Mouse (Mus musculus): ENCODE results near the gene Rho.

Gene Rho

DNA sequence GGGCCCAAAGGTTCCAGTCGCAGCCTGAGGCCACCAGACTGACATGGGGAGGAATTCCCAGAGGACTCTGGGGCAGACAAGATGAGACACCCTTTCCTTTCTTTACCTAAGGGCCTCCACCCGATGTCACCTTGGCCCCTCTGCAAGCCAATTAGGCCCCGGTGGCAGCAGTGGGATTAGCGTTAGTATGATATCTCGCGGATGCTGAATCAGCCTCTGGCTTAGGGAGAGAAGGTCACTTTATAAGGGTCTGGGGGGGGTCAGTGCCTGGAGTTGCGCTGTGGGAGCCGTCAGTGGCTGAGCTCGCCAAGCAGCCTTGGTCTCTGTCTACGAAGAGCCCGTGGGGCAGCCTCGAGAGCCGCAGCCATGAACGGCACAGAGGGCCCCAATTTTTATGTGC, at the start of gene Rho:
Rho (plus strand) TSS at position 110 of the 400 bp plus-strand sequence.
- DNase-seq, result no peak

GRCm38 (mm10) chr6:115884018-115884417, 47.5 kb upstream of the Rho start:
- DNase-seq, result no peak

GRCm38 (mm10) chr6:115886894-115887293, 44.7 kb upstream of the Rho start:
- DNase-seq, result no peak

DNA sequence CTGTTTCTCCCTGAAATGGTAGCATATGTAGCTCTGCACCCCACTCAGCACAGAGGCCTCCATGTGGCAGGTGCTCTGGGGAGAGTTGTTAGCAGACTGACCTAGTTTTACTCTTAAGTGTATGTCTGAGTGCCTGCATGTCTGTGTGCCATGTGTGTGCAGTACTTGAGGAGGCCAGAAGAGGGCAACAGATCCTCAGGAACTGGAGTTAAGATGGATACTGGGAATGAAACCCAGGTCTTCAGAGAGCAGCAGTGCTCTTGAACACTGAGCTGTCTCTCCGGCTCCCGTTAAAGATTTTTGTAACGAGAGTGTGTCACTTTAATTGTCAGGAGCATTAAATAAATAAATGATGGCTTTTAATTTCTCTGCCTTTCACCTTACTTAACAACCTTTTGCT, 43.3 kb upstream of the Rho start:
- DNase-seq, result no peak

DNA sequence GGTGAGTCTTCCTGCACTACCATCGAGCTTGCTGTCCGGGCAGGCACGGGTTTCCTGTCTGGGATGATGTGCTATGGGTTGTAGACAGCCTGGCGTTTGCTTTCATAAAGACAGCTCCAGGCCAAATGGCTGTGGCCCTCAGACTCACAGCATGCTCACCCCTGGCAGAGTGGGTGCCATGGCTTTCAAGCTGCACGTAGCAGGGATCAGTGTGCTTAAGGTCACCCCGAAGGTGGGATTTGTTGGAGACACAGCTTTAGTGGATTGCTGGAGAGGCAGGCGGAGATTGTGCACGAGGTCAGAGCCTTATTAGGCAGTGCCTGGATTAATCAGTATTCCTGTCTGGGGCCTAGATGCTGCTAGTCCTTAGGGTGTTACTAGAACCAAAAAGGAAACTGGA, 40.9 kb upstream of the Rho start:
- no peak for DNase-seq

GRCm38 (mm10) chr6:115891061-115891460, 40.5 kb upstream of the Rho start:
- no peak for DNase-seq

- DNase-seq, result no peak
These were observed 40.0 kb upstream of the Rho start for GRCm38 (mm10) chr6:115891497-115892061.

DNA sequence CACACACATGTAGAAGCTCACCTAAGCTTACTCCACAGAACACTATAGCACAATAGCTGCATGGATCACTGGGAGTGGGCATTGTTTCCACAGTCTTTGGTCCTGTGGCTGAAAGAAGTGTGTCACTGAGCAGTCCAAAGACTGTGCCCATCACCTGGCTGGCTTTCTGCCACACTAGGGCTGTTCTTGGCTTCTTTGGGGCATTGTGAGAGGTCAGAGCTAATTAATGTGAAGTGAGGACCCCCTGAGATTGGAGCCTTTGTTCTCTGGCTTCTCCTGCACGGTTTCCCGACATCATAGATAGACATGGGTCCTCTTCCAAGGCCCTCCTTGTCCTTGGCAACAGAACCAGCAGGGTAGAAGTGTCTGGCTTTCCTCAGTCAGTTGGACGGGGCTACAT, 39.2 kb upstream of the Rho start:
- no peak for DNase-seq

DNA sequence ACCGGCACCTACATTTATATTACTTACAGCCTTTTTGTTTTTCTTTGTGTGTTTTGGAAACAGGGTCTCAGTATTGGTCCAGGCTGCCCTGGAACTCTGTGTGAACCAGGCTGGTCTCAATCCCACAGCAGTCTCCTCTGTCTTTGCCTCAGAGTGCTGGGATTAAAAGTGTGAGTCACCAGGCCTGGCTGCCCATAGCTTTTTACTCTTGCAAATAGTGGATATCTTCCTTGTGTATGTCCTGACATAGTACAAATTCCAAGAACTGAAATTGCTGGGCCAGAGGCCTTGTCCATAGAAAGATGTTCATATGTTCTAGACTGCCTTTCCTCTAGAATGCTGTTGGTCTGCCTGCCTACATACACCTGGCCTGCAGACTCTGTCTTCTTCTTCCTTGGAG, 35.2 kb upstream of the Rho start:
- DNase-seq, result no peak

DNA sequence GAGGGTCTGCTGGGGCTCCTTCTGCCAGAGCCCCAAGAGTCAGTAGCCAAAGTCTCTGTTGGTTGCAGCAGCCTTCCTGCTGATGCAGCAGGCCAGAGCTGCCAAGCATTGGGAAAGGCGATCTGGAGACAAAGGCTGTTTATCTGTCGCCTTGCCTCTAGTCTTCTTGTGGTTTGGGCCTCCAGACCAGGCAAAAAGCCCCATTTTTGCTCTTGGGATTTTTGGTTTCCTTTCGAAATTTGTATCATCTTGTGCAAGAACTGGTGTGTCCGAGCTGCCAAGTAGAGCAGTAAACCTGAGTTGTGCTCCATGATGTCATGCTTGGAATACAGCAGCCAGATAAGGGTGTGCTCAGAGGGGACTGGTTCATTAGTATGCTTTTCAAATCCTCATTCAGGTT, 34.4 kb upstream of the Rho start:
- DNase-seq, result no peak

DNA sequence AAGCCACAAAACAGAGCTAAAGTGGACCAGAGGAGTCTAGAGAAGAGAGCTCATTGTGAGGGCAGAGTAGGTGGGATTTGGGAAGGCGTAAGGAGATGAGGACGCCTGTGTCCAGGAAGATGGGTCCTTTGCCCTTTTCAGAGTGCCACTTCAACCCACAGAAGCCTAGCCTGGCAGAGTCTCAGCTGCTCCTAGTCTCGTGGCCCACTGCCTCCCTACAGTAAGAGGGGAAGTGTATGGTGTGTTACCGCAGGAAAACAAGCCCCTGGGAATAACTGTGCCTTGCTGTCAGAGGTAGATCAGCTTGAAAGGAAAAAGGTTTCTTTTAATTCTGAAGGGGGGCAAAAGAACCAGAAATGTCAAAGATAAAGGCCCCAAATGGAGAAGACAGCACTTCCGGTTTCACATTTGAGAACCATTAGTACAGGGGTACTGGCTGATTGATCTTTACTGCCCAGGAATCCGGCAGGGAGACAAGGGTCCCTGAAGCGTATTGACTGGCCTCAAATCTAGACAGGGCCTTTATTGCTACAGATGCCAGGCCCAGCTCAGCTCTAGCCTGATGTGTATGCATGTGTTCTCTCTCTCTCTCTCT, 33.5 kb upstream of the Rho start:
- DNase-seq, result no peak

DNA sequence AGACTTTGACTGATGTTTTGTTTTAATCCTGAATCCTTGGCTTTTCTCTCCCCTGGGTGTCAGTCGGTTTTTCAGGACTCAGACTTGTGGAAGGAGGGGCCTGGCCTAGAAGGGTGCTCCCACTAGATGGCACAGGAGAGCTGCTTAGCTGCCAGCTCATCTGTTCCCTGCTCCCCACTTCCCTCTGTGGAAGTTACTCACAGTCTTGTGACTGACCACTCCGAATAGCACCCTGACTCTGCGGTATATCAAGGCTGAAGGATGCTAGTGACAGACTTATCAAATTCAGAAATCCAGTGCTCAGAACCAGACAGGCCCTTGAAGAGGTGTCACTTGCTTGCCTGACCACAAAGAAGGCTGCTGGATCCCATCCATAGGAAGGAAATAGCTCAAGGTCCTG, 30.5 kb upstream of the Rho start:
- peak; percentile 41 to 42 for DNase-seq

- no peak for DNase-seq
These were observed 30.0 kb upstream of the Rho start for GRCm38 (mm10) chr6:115901489-115901931.

DNA sequence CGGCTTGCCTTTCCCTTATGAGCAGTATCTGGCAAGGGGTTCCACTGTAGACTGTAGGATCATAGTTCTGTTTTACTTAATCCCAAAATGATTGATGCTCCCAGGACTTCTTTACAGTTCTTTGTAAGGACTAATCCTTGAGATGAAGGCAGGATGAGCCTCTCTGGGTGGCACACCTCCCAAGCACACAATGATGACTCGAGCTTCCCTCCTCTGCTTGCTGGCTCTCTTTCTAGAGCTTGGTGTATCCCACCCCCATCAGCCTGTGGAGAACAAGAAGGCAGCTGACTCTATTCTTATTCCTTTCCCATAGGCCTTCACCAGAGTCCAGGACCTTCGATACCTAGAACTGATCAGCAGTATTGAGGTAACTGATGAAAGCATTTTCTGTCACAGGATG, 29.0 kb upstream of the Rho start:
- no peak for DNase-seq

DNA sequence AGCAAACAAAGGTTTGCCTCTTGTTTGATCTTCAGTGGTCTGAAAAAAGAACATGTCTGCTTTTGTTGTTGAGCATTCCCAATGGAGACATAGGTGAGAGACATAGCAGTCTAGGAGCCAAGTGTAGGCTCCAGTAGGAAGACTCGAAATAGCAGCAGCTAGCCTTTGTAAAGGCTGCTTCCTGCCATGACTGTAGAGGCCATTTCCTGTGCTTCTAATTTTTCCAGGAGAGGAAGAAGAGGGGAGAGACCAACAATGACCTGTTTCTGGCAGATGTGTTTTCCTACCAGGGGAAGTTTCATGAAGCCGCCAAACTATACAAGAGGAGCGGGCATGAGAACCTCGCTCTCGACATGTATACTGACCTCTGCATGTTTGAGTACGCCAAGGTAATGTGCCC, 26.0 kb upstream of the Rho start:
- DNase-seq, result no peak

DNA sequence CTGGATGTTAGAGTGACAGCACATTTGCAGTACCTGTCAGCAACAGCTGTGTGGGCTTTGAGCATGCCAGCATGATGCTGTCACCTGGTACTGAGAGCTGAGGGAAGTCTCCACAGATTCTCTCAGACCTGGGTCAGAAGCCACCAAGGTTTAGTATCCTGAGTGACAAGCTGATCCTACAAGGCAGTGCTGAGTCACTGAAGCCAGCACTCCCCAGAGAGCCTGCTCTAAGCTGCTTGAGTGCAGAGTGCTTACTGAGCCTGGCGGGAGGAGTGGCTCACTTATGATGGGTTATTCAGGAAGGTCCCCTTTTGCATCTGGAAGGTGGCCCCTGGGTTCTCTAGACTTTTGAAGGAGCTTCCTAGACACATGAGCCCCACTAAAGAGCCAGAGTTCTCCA, 25.1 kb upstream of the Rho start:
- DNase-seq, result no peak

- DNase-seq, result no peak
These were observed 24.7 kb upstream of the Rho start for GRCm38 (mm10) chr6:115906871-115907270.

- DNase-seq, result no peak
These were observed 23.0 kb upstream of the Rho start for GRCm38 (mm10) chr6:115908421-115908982.

DNA sequence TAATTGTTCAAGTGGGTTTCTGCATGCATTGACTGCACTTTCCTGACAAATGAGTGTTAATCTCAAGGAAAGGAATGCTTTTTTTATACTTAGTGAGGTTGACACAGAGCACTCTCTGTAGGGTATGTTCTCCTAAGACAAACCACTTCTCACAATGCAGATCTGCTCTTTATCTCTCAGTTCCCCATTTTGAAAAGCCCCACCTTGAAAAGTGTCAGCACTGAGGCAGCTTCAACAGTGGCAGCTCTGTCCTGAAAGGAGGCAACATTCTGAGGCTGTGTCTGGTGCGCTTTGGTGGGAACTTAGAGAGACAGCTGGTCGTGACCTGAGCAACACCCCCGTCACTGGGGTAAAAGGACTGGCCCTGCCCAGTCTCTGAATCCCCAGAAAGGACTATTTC, 22.5 kb upstream of the Rho start:
- DNase-seq, result no peak

- DNase-seq, result peak in 1 of 2 experiments; percentile 43
These were observed 21.6 kb upstream of the Rho start for GRCm38 (mm10) chr6:115909940-115910339.

DNA sequence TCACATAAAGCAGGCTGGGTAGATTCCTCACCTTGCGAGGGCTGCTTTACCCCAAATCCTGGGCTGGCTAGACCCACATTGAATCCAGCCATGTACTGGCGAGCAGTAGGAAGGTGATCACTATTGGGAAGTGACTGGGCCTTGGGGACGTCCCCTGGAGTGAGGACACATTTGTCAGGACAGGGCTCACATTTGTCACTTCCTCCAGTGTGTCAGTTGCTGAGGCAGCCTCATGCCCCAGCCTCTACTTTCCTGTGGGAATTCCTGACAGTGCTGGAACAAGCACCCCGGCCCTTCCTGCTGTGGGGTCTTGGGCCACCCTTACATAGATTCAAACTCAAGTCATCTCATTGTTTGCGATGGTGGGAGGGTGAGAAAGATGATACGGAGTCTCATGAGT, 19.8 kb upstream of the Rho start:
- DNase-seq, result no peak

GRCm38 (mm10) chr6:115913482-115913881, 18.1 kb upstream of the Rho start:
- no peak for DNase-seq

DNA sequence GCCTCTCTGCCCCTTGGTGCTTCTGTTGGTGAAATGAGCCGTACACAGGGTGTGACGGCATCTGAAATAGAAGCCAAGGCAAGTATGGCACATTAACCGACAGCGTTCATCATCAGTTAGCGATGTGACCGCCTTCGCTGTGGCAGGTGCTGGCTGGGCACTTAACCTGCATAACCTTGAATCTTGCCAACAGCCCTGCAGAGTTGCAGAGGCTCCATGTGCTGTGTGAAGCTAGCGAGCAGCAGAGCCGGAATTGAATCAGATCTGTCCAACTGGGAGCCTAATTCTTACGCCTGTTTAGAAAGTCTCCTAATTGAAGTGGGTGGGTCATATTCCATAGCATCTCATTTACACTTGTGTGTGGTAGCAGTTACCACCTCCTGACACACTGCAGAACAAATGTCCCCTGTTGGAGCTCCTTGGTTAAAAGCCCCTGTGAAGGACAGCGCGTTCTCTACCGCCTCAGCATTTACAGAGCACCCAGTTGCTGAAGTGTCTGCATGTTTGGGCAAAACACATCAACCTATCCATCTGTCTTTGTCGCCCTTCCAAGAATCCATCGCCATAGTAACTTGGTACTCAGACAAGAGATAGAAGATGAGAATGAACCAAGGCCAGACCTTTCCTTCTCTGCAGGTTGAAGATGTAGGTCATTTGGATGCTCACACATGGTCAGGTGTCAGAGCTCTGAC, 16.9 kb upstream of the Rho start:
- no peak for DNase-seq

Measured in thymus, adult 18-20 months (tissue).